Mouse (Mus musculus) midbrain, embryonic 14.5 days (tissue): ENCODE measurements around the gene Arhgap10. TPM values are rescaled to one million over a fixed set of nuclear protein-coding genes. Genes with fewer than 3 reads are reported as not detected.

Experiments
- ATAC-seq: fragments of 200-750 bp; cut with Nextera tagmentation; 2 replicates; pipeline ENCODE4 v1.8.0; 2017; ENCODE audit warnings: moderate number of reproducible peaks, moderate library complexity; ENCODE audit not compliant: low FRiP score, low TSS enrichment
- DNase-seq: peaks from one replicate; pipeline ENCODE4 v3.0.0-alpha.2; 2015
- H3K27ac ChIP-seq: fragments of 300-500 bp; sonication (generic); replicated peaks from 2 replicates; pipeline ENCODE4 v1.5.1; 2014; ENCODE audit warnings: mild to moderate bottlenecking, low read depth, low read length, moderate library complexity
- H3K27me3 ChIP-seq: fragments of 300-500 bp; sonication (generic); 2 replicates; pipeline ENCODE4 v1.6.1; 2014; ENCODE audit warnings: low read length, control low read depth, mixed read lengths; ENCODE audit not compliant: control insufficient read depth, insufficient read depth
- H3K36me3 ChIP-seq: fragments of 300-500 bp; sonication (generic); 2 replicates; pipeline ENCODE4 v1.6.1; 2014; ENCODE audit warnings: low read length, control low read depth; ENCODE audit not compliant: control insufficient read depth, insufficient read depth
- H3K4me1 ChIP-seq: fragments of 300-500 bp; sonication (generic); 2 replicates; pipeline ENCODE4 v1.6.1; 2014; ENCODE audit warnings: mild to moderate bottlenecking, antibody characterized with exemption, low read length, control low read depth; ENCODE audit not compliant: control insufficient read depth, insufficient read depth
- H3K4me2 ChIP-seq: fragments of 300-500 bp; sonication (generic); 2 replicates; pipeline ENCODE4 v1.6.1; 2014; ENCODE audit warnings: mild to moderate bottlenecking, low read length, moderate library complexity
- H3K4me3 ChIP-seq: fragments of 300-500 bp; sonication (generic); replicated peaks from 2 replicates; pipeline ENCODE4 v1.5.1; 2014; ENCODE audit warnings: low read depth, low read length
- H3K9ac ChIP-seq: fragments of 300-500 bp; sonication (generic); replicated peaks from 2 replicates; pipeline ENCODE4 v1.6.1; 2014; ENCODE audit warnings: mild to moderate bottlenecking, low read length, moderate library complexity
- H3K9me3 ChIP-seq: fragments of 300-500 bp; sonication (generic); 2 replicates; pipeline ENCODE4 v1.6.1; 2016; ENCODE audit warnings: low read length, control low read depth, mixed read lengths; ENCODE audit not compliant: control insufficient read depth
- WGBS: fragments of 180-500 bp; shearing (Covaris S2); extraction: QIAGEN DNeasy Blood & Tissue Kit; methylation state at CpG from one replicate; pipeline ENCODE4 v1.1.7; 2014; 5-methylcytosine and 5-hydroxymethylcytosine counted together
- polyA plus RNA-seq: library from polyadenylated mRNA; unstranded; fragments of >200 nt; fragmentation: Nextera tagmentation; extraction: Ambion mirVana; gene quantifications from 2 replicates; pipeline ENCODE4 v1.2.1, GENCODE M21; 2014

The Arhgap10 gene
- polyA plus RNA-seq, 1 experiment from 2014 or later = 3.0 TPM

GRCm38 (mm10) chr8:77239462-77239861 lies 278.3 kb downstream of the Arhgap10 start:
- no peak for ATAC-seq
- H3K4me2 ChIP-seq = no peak overlapping the region
- H3K9ac ChIP-seq = no peak overlapping the region
- no peaks in the 10 kb centered on the region for H3K36me3 ChIP-seq
- peak; percentile 12 for DNase-seq
- H3K4me3 ChIP-seq = no peak overlapping the region
- H3K27ac ChIP-seq = no peak overlapping the region
- no peaks in the 10 kb centered on the region for H3K27me3 ChIP-seq
- no peaks in the 10 kb centered on the region for H3K4me1 ChIP-seq
- H3K9me3 ChIP-seq = no peaks in the 10 kb centered on the region

DNA sequence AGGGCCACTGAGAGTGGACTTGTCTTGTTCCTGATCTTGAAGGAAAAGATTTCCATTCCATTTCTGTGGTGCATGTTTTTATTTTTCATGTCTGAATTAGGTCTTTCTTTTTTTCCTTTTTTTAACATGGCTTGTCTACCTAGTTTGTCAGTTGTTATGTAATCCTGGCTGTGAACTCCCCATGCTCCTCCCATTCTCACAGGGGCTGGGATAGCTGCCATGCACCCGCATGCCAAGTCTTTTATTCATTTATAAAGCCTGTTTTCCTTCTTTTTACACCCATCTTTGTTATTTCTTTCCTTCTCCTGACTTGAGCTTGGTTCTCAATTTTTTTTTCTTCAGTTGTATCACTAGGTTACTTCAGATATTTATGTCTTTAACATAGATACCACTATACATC lies 281.1 kb downstream of the Arhgap10 start:
- H3K4me2 ChIP-seq = no peak overlapping the region
- WGBS = 84% methylated on average over 1 of the region's 1 CpGs
- no peak for ATAC-seq
- H3K27me3 ChIP-seq = no peaks in the 10 kb centered on the region
- no peaks in the 10 kb centered on the region for H3K9me3 ChIP-seq
- H3K9ac ChIP-seq = no peak overlapping the region
- DNase-seq = no peak
- no peaks in the 10 kb centered on the region for H3K4me1 ChIP-seq
- no peaks in the 10 kb centered on the region for H3K36me3 ChIP-seq
- no peak overlapping the region for H3K4me3 ChIP-seq
- no peak overlapping the region for H3K27ac ChIP-seq

GRCm38 (mm10) chr8:77232411-77232810 lies 285.3 kb downstream of the Arhgap10 start:
- Histone ChIP-seq H3K27me3 (no peaks in the 10 kb centered on the region), H3K9ac (no peak overlapping the region), H3K36me3 (no peaks in the 10 kb centered on the region), H3K4me1 (no peaks in the 10 kb centered on the region), H3K4me2 (no peak overlapping the region), H3K9me3 (no peaks in the 10 kb centered on the region), H3K4me3 (no peak overlapping the region), H3K27ac (no peak overlapping the region)
- ATAC-seq (no peak), DNase-seq (no peak)
- WGBS = 91% methylated on average over 3 of the region's 3 CpGs

DNA sequence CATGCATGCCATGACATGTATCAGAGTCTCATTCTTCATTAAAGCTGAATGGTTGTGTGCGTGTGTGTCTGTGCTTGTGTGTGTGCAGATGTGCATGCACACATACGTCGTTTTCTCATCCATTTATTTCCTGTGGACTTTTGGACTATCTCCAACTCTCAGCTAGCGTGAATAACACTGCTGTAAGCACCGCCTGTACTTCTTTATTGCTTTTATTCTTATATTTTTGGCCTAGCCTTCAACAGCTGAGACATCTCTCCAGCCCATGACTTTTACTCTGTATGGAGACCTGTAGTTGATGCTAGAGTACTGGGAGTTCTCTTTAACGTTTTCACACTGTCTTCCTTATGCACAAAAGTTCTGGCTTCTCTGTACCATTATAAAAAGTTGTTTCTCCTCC lies 285.9 kb downstream of the Arhgap10 start:
- ATAC-seq = no peak
- H3K9ac ChIP-seq = no peak overlapping the region
- 78% methylated on average over 6 of the region's 6 CpGs for WGBS
- DNase-seq = no peak
- H3K27me3 ChIP-seq = no peaks in the 10 kb centered on the region
- H3K36me3 ChIP-seq = no peaks in the 10 kb centered on the region
- H3K9me3 ChIP-seq = no peaks in the 10 kb centered on the region
- H3K4me3 ChIP-seq = no peak overlapping the region
- H3K4me1 ChIP-seq = no peaks in the 10 kb centered on the region
- no peak overlapping the region for H3K4me2 ChIP-seq
- no peak overlapping the region for H3K27ac ChIP-seq

- DNase-seq (no peak), ATAC-seq (no peak)
- Histone ChIP-seq H3K36me3 (no peaks in the 10 kb centered on the region), H3K27ac (no peak overlapping the region), H3K4me3 (no peak overlapping the region), H3K4me2 (no peak overlapping the region), H3K9me3 (no peaks in the 10 kb centered on the region), H3K27me3 (no peaks in the 10 kb centered on the region), H3K4me1 (no peaks in the 10 kb centered on the region), H3K9ac (no peak overlapping the region)
- 86% methylated on average over 1 of the region's 1 CpGs for WGBS
Observed at GRCm38 (mm10) chr8:77231211-77231610, 286.5 kb downstream of the Arhgap10 start.

DNA sequence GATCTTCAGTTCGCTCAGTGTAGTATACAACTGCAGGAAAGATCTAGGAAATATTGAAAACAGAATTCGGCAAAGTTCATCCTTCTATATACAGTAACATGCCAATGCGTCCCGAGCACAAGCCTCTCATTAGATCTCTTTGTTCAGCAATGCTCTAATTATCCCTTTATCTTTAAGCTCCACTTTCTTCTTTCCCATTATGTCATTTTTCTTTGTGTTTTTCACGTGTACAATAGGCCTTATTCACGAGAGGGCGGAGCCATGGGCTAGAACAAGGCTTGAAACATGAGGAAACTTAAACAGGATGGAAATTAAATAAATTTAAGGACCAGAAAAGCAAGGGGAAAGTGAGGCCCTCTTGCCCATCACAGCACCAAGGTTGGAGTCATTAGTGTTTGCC lies 289.1 kb downstream of the Arhgap10 start:
- DNase-seq (no peak), ATAC-seq (no peak)
- H3K36me3 ChIP-seq = no peaks in the 10 kb centered on the region
- H3K4me2 ChIP-seq = no peak overlapping the region
- no peaks in the 10 kb centered on the region for H3K4me1 ChIP-seq
- H3K9ac ChIP-seq = no peak overlapping the region
- H3K4me3 ChIP-seq = no peak overlapping the region
- H3K27ac ChIP-seq = no peak overlapping the region
- H3K9me3 ChIP-seq = no peaks in the 10 kb centered on the region
- no peaks in the 10 kb centered on the region for H3K27me3 ChIP-seq
- 83% methylated on average over 7 of the region's 7 CpGs for WGBS

- 95% methylated on average over 5 of the region's 5 CpGs for WGBS
- no peak overlapping the region for H3K4me2 ChIP-seq
- no peaks in the 10 kb centered on the region for H3K4me1 ChIP-seq
- H3K27ac ChIP-seq = no peak overlapping the region
- no peaks in the 10 kb centered on the region for H3K27me3 ChIP-seq
- H3K9me3 ChIP-seq = no peaks in the 10 kb centered on the region
- H3K9ac ChIP-seq = no peak overlapping the region
- ATAC-seq (no peak), DNase-seq (no peak)
- H3K36me3 ChIP-seq = no peaks in the 10 kb centered on the region
- H3K4me3 ChIP-seq = no peak overlapping the region
Observed at GRCm38 (mm10) chr8:77227742-77228141, 290.0 kb downstream of the Arhgap10 start.

GRCm38 (mm10) chr8:77223123-77223522 lies 294.6 kb downstream of the Arhgap10 start:
- no peaks in the 10 kb centered on the region for H3K4me1 ChIP-seq
- no peaks in the 10 kb centered on the region for H3K27me3 ChIP-seq
- ATAC-seq (no peak), DNase-seq (no peak)
- no peak overlapping the region for H3K9ac ChIP-seq
- no peak overlapping the region for H3K4me2 ChIP-seq
- H3K9me3 ChIP-seq = no peaks in the 10 kb centered on the region
- WGBS = 70% methylated on average over 4 of the region's 4 CpGs
- H3K36me3 ChIP-seq = no peaks in the 10 kb centered on the region
- no peak overlapping the region for H3K4me3 ChIP-seq
- no peak overlapping the region for H3K27ac ChIP-seq

GRCm38 (mm10) chr8:77215191-77215590 lies 302.6 kb downstream of the Arhgap10 start:
- Histone ChIP-seq H3K36me3 (no peaks in the 10 kb centered on the region), H3K9me3 (no peaks in the 10 kb centered on the region), H3K4me1 (no peaks in the 10 kb centered on the region), H3K9ac (no peak overlapping the region), H3K4me3 (no peak overlapping the region), H3K27ac (no peak overlapping the region), H3K27me3 (no peaks in the 10 kb centered on the region), H3K4me2 (no peak overlapping the region)
- peak; percentile 14 for DNase-seq
- no peak for ATAC-seq
- 80% methylated on average over 6 of the region's 6 CpGs for WGBS
